ENCODE assay signal across 22 mouse cellular contexts in the genomic region with DNA sequence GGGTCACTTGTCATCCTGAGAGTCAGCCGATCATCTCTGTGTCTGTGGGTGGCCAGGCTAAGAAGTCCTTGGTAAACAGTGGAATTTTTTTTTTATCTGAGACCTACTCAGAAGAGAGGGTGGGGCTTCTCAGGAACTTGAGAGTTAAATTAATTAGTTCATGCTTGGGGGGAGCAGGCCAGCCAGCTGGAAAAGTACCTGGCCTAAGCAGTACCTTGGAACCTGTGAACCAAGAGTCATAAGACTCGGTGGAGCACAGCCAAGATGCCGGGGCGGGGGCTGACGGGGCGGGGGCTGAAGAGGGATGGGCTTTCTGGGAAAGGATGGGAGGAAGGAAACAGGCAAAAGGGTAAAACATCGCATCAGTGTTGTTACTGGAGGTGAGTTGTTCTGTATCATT. TPM values are rescaled to one million over a fixed set of nuclear protein-coding genes. Genes with fewer than 3 reads are reported as not detected.
DNase-seq lines count a peak whose midpoint lies in the region; ATAC-seq lines count a peak whose summit lies in the region.
"Had no signal": no experiment of that assay in that cellular context is flagged by ENCODE, and none has a peak within 500 bp of the region (broad histone marks: within the 10 kb centered on the region; RNA-seq: fewer than 3 reads in every experiment).

No protein-coding gene starts in this region.

- DNase-seq in kidney, adult 8-10 months, result peak; percentile 80 to 87
- peak; percentile 85 to 92 for DNase-seq in kidney, postnatal 25 days
- no peak for DNase-seq in right cerebral cortex, postnatal 4 days
- DNase-seq in ovary, postnatal 36 days (ENCODE audit: low spot score), result no peak
- no peak for DNase-seq in gastrocnemius, adult 18-20 months (ENCODE audit: low spot score)
- DNase-seq in thymus, postnatal 10 days (ENCODE audit: low spot score in 2 of 2), result no peak
- DNase-seq: adrenal gland, postnatal 10 days; cerebellum, adult 11 months; cerebellum, adult 9-10 months; cerebellum, postnatal 36 days; forebrain, postnatal 0 days; gastrocnemius, adult 2 months; gastrocnemius, postnatal 36 days; heart, adult 11 months; heart, postnatal 36 days had no signal

- no peaks in the 10 kb centered on the region for H3K4me1 ChIP-seq in kidney, embryonic 16.5 days (ENCODE audit: insufficient read depth, low read length)
- H3K4me1 ChIP-seq: embryonic facial prominence, embryonic 13.5 days; forebrain, embryonic 13.5 days; hindbrain, embryonic 15.5 days had no signal

- H3K27me3 ChIP-seq in kidney, embryonic 16.5 days (ENCODE audit: insufficient read depth, low read length), result no peaks in the 10 kb centered on the region
- H3K27me3 ChIP-seq: embryonic facial prominence, embryonic 13.5 days; forebrain, embryonic 13.5 days; heart, embryonic 13.5 days; hindbrain, embryonic 15.5 days had no signal

- H3K36me3 ChIP-seq in kidney, embryonic 16.5 days (ENCODE audit: insufficient read depth, low read length), result no peaks in the 10 kb centered on the region
- H3K36me3 ChIP-seq: embryonic facial prominence, embryonic 13.5 days; heart, embryonic 13.5 days; hindbrain, embryonic 15.5 days had no signal

- ATAC-seq in kidney, embryonic 16.5 days (ENCODE audit: low FRiP score, low TSS enrichment), result peak; percentile 80
- ATAC-seq: forebrain, embryonic 13.5 days; forebrain, postnatal 0 days had no signal

- H3K4me3 ChIP-seq in kidney, embryonic 16.5 days (ENCODE audit: low read length), result no peak overlapping the region
- H3K4me3 ChIP-seq: embryonic facial prominence, embryonic 13.5 days; forebrain, embryonic 13.5 days; gastrocnemius, adult 2 months; heart, embryonic 13.5 days; hindbrain, embryonic 15.5 days had no signal

- H3K9ac ChIP-seq in kidney, embryonic 16.5 days (replicated peaks; ENCODE audit: low read length), result no peak overlapping the region
- H3K9ac ChIP-seq: embryonic facial prominence, embryonic 13.5 days; forebrain, embryonic 13.5 days; forebrain, postnatal 0 days; heart, embryonic 13.5 days; hindbrain, embryonic 15.5 days had no signal

- H3K9me3 ChIP-seq in kidney, embryonic 16.5 days (ENCODE audit: low read length), result no peaks in the 10 kb centered on the region
- H3K9me3 ChIP-seq: embryonic facial prominence, embryonic 13.5 days; forebrain, embryonic 13.5 days; heart, embryonic 13.5 days; hindbrain, embryonic 15.5 days had no signal

- 56% methylated on average over 7 of the region's 7 CpGs for WGBS in kidney, embryonic 16.5 days

- H3K27ac ChIP-seq in kidney, embryonic 16.5 days (ENCODE audit: low read length), result peak overlapping the region; percentile 4; the same call in 1 of the 2 replicates
- H3K27ac ChIP-seq: embryonic facial prominence, embryonic 13.5 days; forebrain, embryonic 13.5 days; gastrocnemius, adult 2 months; heart, embryonic 13.5 days; hindbrain, embryonic 15.5 days had no signal

- H3K4me2 ChIP-seq in kidney, embryonic 16.5 days (replicated peaks; ENCODE audit: low read depth, low read length), result no peak overlapping the region
- H3K4me2 ChIP-seq: embryonic facial prominence, embryonic 13.5 days; forebrain, embryonic 13.5 days; heart, embryonic 13.5 days; hindbrain, embryonic 15.5 days had no signal

RNA-seq across cellular contexts. Expression of gene Rnf183, which starts 2.8 kb away (rescaled TPM):
- polyA plus RNA-seq in kidney, embryonic 16.5 days (2015; fragmentation: Nextera tagmentation; extraction: Ambion mirVana), result 0.40 and 0.95 TPM in 2 replicates
- not detected for total RNA-seq in gastrocnemius, adult 18-20 months (2021)
- total RNA-seq: adrenal gland, postnatal 10 days; gastrocnemius, adult 2 months; gastrocnemius, postnatal 36 days; heart, postnatal 36 days had no signal
- polyA plus RNA-seq: embryonic facial prominence, embryonic 13.5 days; forebrain, embryonic 13.5 days; heart, embryonic 13.5 days; heart, postnatal 0 days; hindbrain, embryonic 11.5 days had no signal

RNA-seq across cellular contexts. Expression of gene Prpf4, which starts 29.3 kb away (rescaled TPM):
- 25.2 and 25.8 TPM in 2 replicates for polyA plus RNA-seq in kidney, embryonic 16.5 days (2015; fragmentation: Nextera tagmentation; extraction: Ambion mirVana)
- total RNA-seq in gastrocnemius, adult 18-20 months (2021), result 10 to 100 TPM; 16.1 to 17.3 TPM

RNA-seq across cellular contexts. Expression of gene Cdc26, which starts 29.4 kb away (rescaled TPM):
- 147 and 149 TPM in 2 replicates for polyA plus RNA-seq in kidney, embryonic 16.5 days (2015; fragmentation: Nextera tagmentation; extraction: Ambion mirVana)
- 10 to 100 TPM; 50.0 to 51.6 TPM for total RNA-seq in gastrocnemius, adult 18-20 months (2021)

RNA-seq across cellular contexts. Expression of gene Wdr31, which starts 32.8 kb away (rescaled TPM):
- polyA plus RNA-seq in kidney, embryonic 16.5 days (2015; fragmentation: Nextera tagmentation; extraction: Ambion mirVana), result 13.2 and 14.3 TPM in 2 replicates
- under 1 TPM; 0.25 to 0.64 TPM for total RNA-seq in gastrocnemius, adult 18-20 months (2021)

RNA-seq across cellular contexts. Expression of gene Bspry, which starts 42.0 kb away (rescaled TPM):
- 25.9 and 28.3 TPM in 2 replicates for polyA plus RNA-seq in kidney, embryonic 16.5 days (2015; fragmentation: Nextera tagmentation; extraction: Ambion mirVana)
- total RNA-seq in gastrocnemius, adult 18-20 months (2021), result not detected
- total RNA-seq: gastrocnemius, adult 2 months; heart, postnatal 36 days had no signal

Comparison
In these comparisons a context has a peak if more than half of its experiments do, and no peak if none do; other contexts are left out.
1. DNase-seq: peak in kidney, adult 8-10 months (2 of 2) and kidney, postnatal 25 days (2 of 2); none in right cerebral cortex, postnatal 4 days (single experiment), ovary, postnatal 36 days (single experiment), gastrocnemius, adult 18-20 months (single experiment) and thymus, postnatal 10 days (0 of 2).